Mouse (Mus musculus): ENCODE data around the gene Dbt.

GRCm38 (mm10) chr3:116474602-116475001 is 38.3 kb upstream of the Dbt start:
- no peak for TF ChIP-seq CTCF (IDR thresholded peaks at IDR 0.05; ENCODE audit: borderline replicate concordance, extremely low read depth, insufficient read depth, insufficient read length)
- no peak for TF ChIP-seq POLR2A (IDR thresholded peaks at IDR 0.05; ENCODE audit: borderline replicate concordance, extremely low read depth, insufficient read depth, insufficient read length, poor library complexity, severe bottlenecking)

Measured in brain, embryonic 14.5 days (tissue).